Mouse (Mus musculus): Measurements from ENCODE around the gene Plcl1. TPM values are rescaled to one million over a fixed set of nuclear protein-coding genes. Genes with fewer than 3 reads are reported as not detected.

Plcl1 gene
- polyA plus RNA-seq, 1 experiment from 2014 or later, result 0.10 TPM

GRCm38 (mm10) chr1:55702106-55702505 lies 296.4 kb downstream of the Plcl1 start:
- no peaks in the 10 kb centered on the region for H3K27me3 ChIP-seq
- no peak overlapping the region for H3K4me3 ChIP-seq (replicated peaks)
- H3K4me1 ChIP-seq (replicated peaks), result no peaks in the 10 kb centered on the region
- no peak overlapping the region for H3K27ac ChIP-seq (replicated peaks)
- no peaks in the 10 kb centered on the region for H3K9me3 ChIP-seq (replicated peaks)
- H3K4me2 ChIP-seq, result no peak overlapping the region
- no peak for ATAC-seq (ENCODE audit: insufficient read depth)
- H3K36me3 ChIP-seq (replicated peaks), result no peaks in the 10 kb centered on the region
- H3K9ac ChIP-seq, result no peak overlapping the region
- 63% methylated on average over 3 of the region's 3 CpGs for WGBS (ENCODE audit: insufficient replicate concordance)

DNA sequence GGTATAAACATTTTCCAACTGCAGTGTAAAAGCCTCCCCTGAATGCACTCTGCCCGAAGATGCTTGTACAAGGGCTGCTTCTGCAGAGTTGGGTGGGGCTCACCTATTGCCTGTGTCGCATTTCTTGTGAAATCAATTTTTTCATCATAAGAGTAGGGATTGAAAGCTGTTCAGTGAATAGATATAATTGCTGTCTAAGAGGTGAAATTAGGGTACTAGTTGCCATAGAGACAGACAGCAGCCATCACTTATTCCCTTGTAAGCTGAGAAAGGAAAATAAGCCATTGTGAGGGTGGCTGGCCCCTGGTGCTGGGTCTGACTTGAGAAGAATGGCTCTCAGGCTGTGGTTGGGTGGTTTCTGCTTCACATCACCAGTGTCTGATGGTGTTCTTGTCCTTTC lies 299.0 kb downstream of the Plcl1 start:
- Histone ChIP-seq H3K36me3 (replicated peaks) (no peaks in the 10 kb centered on the region), H3K4me1 (replicated peaks) (no peaks in the 10 kb centered on the region), H3K4me2 (no peak overlapping the region), H3K4me3 (replicated peaks) (no peak overlapping the region), H3K9ac (no peak overlapping the region), H3K27ac (replicated peaks) (no peak overlapping the region), H3K27me3 (no peaks in the 10 kb centered on the region), H3K9me3 (replicated peaks) (no peaks in the 10 kb centered on the region)
- ATAC-seq (ENCODE audit: insufficient read depth), result no peak
- WGBS (ENCODE audit: insufficient replicate concordance), result 55% methylated on average over 2 of the region's 2 CpGs

- WGBS (ENCODE audit: insufficient replicate concordance), result 64% methylated on average over 6 of the region's 6 CpGs
- Histone ChIP-seq H3K4me1 (replicated peaks) (no peaks in the 10 kb centered on the region), H3K4me2 (no peak overlapping the region), H3K27me3 (no peaks in the 10 kb centered on the region), H3K9me3 (replicated peaks) (no peaks in the 10 kb centered on the region), H3K9ac (no peak overlapping the region), H3K36me3 (replicated peaks) (no peaks in the 10 kb centered on the region), H3K4me3 (replicated peaks) (no peak overlapping the region), H3K27ac (replicated peaks) (no peak overlapping the region)
- ATAC-seq (ENCODE audit: insufficient read depth), result no peak
These were observed 299.5 kb downstream of the Plcl1 start for GRCm38 (mm10) chr1:55705173-55705572.

GRCm38 (mm10) chr1:55705756-55706155 lies 300.0 kb downstream of the Plcl1 start:
- no peak overlapping the region for H3K27ac ChIP-seq (replicated peaks)
- H3K4me2 ChIP-seq, result no peak overlapping the region
- no peaks in the 10 kb centered on the region for H3K9me3 ChIP-seq (replicated peaks)
- WGBS (ENCODE audit: insufficient replicate concordance), result 54% methylated on average over 3 of the region's 3 CpGs
- H3K36me3 ChIP-seq (replicated peaks), result no peaks in the 10 kb centered on the region
- no peaks in the 10 kb centered on the region for H3K4me1 ChIP-seq (replicated peaks)
- no peak overlapping the region for H3K4me3 ChIP-seq (replicated peaks)
- no peak overlapping the region for H3K9ac ChIP-seq
- no peak for ATAC-seq (ENCODE audit: insufficient read depth)
- H3K27me3 ChIP-seq, result no peaks in the 10 kb centered on the region

DNA sequence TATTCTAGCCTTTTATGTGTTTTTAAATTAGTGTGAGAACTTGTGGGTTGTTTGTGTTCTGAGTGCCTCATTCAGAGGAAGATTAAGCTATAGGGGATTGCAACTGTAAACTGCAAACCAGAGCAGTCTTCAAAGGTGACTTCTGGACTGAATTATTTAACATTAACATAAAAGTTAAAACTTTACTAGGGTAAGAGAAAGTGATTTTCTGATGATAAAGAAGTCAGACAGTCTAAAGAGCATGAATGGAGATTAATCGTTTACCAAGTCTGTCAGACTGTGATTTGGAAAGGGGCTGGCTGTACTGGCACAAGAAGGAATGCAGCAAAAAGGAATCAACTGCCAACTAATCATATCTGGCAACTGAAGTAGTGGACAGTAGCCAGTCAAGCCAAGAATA lies 301.2 kb downstream of the Plcl1 start:
- no peak for ATAC-seq (ENCODE audit: insufficient read depth)
- WGBS (ENCODE audit: insufficient replicate concordance), result 54% methylated on average over 1 of the region's 1 CpGs
- no peak overlapping the region for H3K4me3 ChIP-seq (replicated peaks)
- H3K27ac ChIP-seq (replicated peaks), result no peak overlapping the region
- no peak overlapping the region for H3K4me2 ChIP-seq
- H3K9me3 ChIP-seq (replicated peaks), result no peaks in the 10 kb centered on the region
- H3K4me1 ChIP-seq (replicated peaks), result no peaks in the 10 kb centered on the region
- H3K36me3 ChIP-seq (replicated peaks), result no peaks in the 10 kb centered on the region
- H3K27me3 ChIP-seq, result no peaks in the 10 kb centered on the region
- H3K9ac ChIP-seq, result no peak overlapping the region

DNA sequence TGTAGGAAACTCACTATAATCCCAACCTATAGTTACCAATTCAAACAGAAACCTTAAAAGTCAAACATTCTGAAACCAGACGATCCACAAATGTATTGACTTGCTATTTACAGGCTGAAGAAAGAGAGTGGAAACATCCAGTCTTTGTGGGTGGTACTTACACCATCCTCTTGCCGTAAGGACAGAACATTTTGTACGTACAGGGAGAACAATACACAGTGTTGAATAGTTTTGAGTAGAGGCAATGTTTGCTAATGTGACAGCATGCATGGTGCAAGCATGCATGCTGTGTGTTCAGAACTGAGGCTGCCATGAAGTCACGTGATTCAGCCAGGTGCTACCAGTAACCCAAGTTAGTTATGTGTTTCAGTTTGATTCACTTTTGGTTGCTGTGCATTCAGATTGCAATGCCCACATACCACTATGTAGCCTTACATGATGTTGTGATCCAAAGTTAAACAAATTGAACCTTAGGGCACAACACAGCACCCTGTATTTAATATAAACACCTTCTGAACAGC lies 311.6 kb downstream of the Plcl1 start:
- Histone ChIP-seq H3K36me3 (replicated peaks) (no peaks in the 10 kb centered on the region), H3K4me1 (replicated peaks) (no peaks in the 10 kb centered on the region), H3K4me3 (replicated peaks) (no peak overlapping the region), H3K9me3 (replicated peaks) (no peaks in the 10 kb centered on the region), H3K9ac (no peak overlapping the region), H3K4me2 (no peak overlapping the region), H3K27ac (replicated peaks) (no peak overlapping the region), H3K27me3 (no peaks in the 10 kb centered on the region)
- WGBS (ENCODE audit: insufficient replicate concordance), result 58% methylated on average over 4 of the region's 4 CpGs
- ATAC-seq (ENCODE audit: insufficient read depth), result no peak

- H3K4me2 ChIP-seq, result no peak overlapping the region
- no peak overlapping the region for H3K27ac ChIP-seq (replicated peaks)
- WGBS (ENCODE audit: insufficient replicate concordance), result 52% methylated on average over 3 of the region's 3 CpGs
- H3K27me3 ChIP-seq, result no peaks in the 10 kb centered on the region
- H3K9ac ChIP-seq, result no peak overlapping the region
- H3K4me1 ChIP-seq (replicated peaks), result no peaks in the 10 kb centered on the region
- H3K4me3 ChIP-seq (replicated peaks), result no peak overlapping the region
- no peaks in the 10 kb centered on the region for H3K9me3 ChIP-seq (replicated peaks)
- ATAC-seq (ENCODE audit: insufficient read depth), result no peak
- no peaks in the 10 kb centered on the region for H3K36me3 ChIP-seq (replicated peaks)
These were observed 319.7 kb downstream of the Plcl1 start for GRCm38 (mm10) chr1:55725428-55725827.

- H3K4me3 ChIP-seq (replicated peaks), result no peak overlapping the region
- H3K9ac ChIP-seq, result no peak overlapping the region
- no peaks in the 10 kb centered on the region for H3K27me3 ChIP-seq
- WGBS (ENCODE audit: insufficient replicate concordance), result 64% methylated on average over 3 of the region's 3 CpGs
- H3K36me3 ChIP-seq (replicated peaks), result no peaks in the 10 kb centered on the region
- H3K27ac ChIP-seq (replicated peaks), result no peak overlapping the region
- H3K4me2 ChIP-seq, result no peak overlapping the region
- no peaks in the 10 kb centered on the region for H3K4me1 ChIP-seq (replicated peaks)
- ATAC-seq (ENCODE audit: insufficient read depth), result no peak
- H3K9me3 ChIP-seq (replicated peaks), result no peaks in the 10 kb centered on the region
These were observed 323.6 kb downstream of the Plcl1 start for GRCm38 (mm10) chr1:55729332-55729731.

DNA sequence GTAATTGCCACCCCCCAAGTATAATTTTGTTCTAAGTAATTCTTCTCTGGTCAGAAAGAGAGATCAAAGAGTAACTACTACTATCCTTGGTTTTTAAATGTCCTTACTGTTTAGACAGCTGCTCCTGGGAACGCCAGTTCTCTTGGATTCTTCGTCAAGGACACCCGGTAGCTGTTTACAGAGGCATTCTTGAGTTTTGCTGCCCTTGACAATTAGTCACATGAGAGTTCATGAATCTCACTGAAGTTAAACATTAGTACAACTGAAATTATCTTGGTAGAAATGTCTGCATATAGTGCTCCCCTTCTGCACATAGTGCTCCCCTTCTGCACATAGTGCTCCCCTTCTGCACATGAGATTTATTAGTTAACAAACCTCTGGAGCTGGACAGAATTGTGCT lies 327.2 kb downstream of the Plcl1 start:
- H3K4me1 ChIP-seq (replicated peaks), result no peaks in the 10 kb centered on the region
- 68% methylated on average over 3 of the region's 3 CpGs for WGBS (ENCODE audit: insufficient replicate concordance)

GRCm38 (mm10) chr1:55736054-55736740 lies 330.5 kb downstream of the Plcl1 start:
- 80% methylated on average over 14 of the region's 14 CpGs for WGBS (ENCODE audit: insufficient replicate concordance)
- ATAC-seq (ENCODE audit: insufficient read depth), result no peak
- no peaks in the 10 kb centered on the region for H3K36me3 ChIP-seq (replicated peaks)

More for the DNA sequence above, 327.2 kb downstream of the Plcl1 start:
- H3K36me3 ChIP-seq (replicated peaks), result no peaks in the 10 kb centered on the region
- no peak for ATAC-seq (ENCODE audit: insufficient read depth)
- H3K9ac ChIP-seq, result no peak overlapping the region
- H3K9me3 ChIP-seq (replicated peaks), result no peaks in the 10 kb centered on the region
- H3K4me3 ChIP-seq (replicated peaks), result no peak overlapping the region
- H3K27me3 ChIP-seq, result no peaks in the 10 kb centered on the region
- H3K4me2 ChIP-seq, result no peak overlapping the region
- H3K27ac ChIP-seq (replicated peaks), result no peak overlapping the region

GRCm38 (mm10) chr1:55736762-55737288 lies 331.1 kb downstream of the Plcl1 start:
- no peak overlapping the region for H3K9ac ChIP-seq
- H3K36me3 ChIP-seq (replicated peaks), result no peaks in the 10 kb centered on the region
- no peak overlapping the region for H3K4me3 ChIP-seq (replicated peaks)
- no peak overlapping the region for H3K27ac ChIP-seq (replicated peaks)
- H3K4me1 ChIP-seq (replicated peaks), result no peaks in the 10 kb centered on the region
- H3K4me2 ChIP-seq, result no peak overlapping the region
- no peak for ATAC-seq (ENCODE audit: insufficient read depth)
- no peaks in the 10 kb centered on the region for H3K27me3 ChIP-seq
- H3K9me3 ChIP-seq (replicated peaks), result no peaks in the 10 kb centered on the region
- WGBS (ENCODE audit: insufficient replicate concordance), result 51% methylated on average over 5 of the region's 5 CpGs

More at GRCm38 (mm10) chr1:55736054-55736740, 330.5 kb downstream of the Plcl1 start:
- H3K27me3 ChIP-seq, result no peaks in the 10 kb centered on the region
- no peaks in the 10 kb centered on the region for H3K4me1 ChIP-seq (replicated peaks)
- no peak overlapping the region for H3K4me3 ChIP-seq (replicated peaks)
- H3K27ac ChIP-seq (replicated peaks), result no peak overlapping the region
- H3K9ac ChIP-seq, result no peak overlapping the region
- no peaks in the 10 kb centered on the region for H3K9me3 ChIP-seq (replicated peaks)
- no peak overlapping the region for H3K4me2 ChIP-seq
